Mouse (Mus musculus) hindbrain, embryonic 16.5 days (tissue): Measurements from ENCODE around the gene Thap3. TPM values are rescaled to one million over a fixed set of nuclear protein-coding genes. Genes with fewer than 3 reads are reported as not detected.

Source experiments
- polyA plus RNA-seq: library from polyadenylated mRNA; unstranded; fragments of >200 nt; fragmentation: Nextera tagmentation; extraction: Ambion mirVana; gene quantifications from 2 replicates; pipeline ENCODE4 v1.2.1, GENCODE M21; 2015

Gene Thap3
- polyA plus RNA-seq, 1 experiment from 2014 or later = 35.7 TPM

Other genes with a start within 250 kb of the Thap3 start
- gene Camta1, start 127.1 kb downstream of the Thap3 start, polyA plus RNA-seq = 139 and 153 TPM in 2 replicates
- 78.4 and 86.9 TPM in 2 replicates for gene Dnajc11, start 55.3 kb downstream of the Thap3 start, polyA plus RNA-seq
- 21.3 and 24.8 TPM in 2 replicates for gene Phf13, start 7.3 kb upstream of the Thap3 start, polyA plus RNA-seq
- 4.7 and 5.0 TPM in 2 replicates for gene Klhl21, start 19.8 kb upstream of the Thap3 start, polyA plus RNA-seq
- 18.1 and 20.9 TPM in 2 replicates for gene Zbtb48, start 38.7 kb upstream of the Thap3 start, polyA plus RNA-seq
- 1.9 and 2.0 TPM in 2 replicates for gene Tas1r1, start 49.6 kb upstream of the Thap3 start, polyA plus RNA-seq
- gene Nol9, start 50.3 kb upstream of the Thap3 start, polyA plus RNA-seq = 18.7 and 23.0 TPM in 2 replicates
- gene Plekhg5, start 83.5 kb upstream of the Thap3 start, polyA plus RNA-seq = 13.8 and 16.4 TPM in 2 replicates
- 0.80 and 1.1 TPM in 2 replicates for gene Tnfrsf25, start 126.9 kb upstream of the Thap3 start, polyA plus RNA-seq
- 0.34 and 0.46 TPM in 2 replicates for gene Espn, start 163.4 kb upstream of the Thap3 start, polyA plus RNA-seq
- not detected in 2 replicates for gene Hes2, start 169.9 kb upstream of the Thap3 start, polyA plus RNA-seq
- 478 and 542 TPM in 2 replicates for gene Acot7, start 189.1 kb upstream of the Thap3 start, polyA plus RNA-seq